Mouse (Mus musculus): ENCODE measurements around the gene Klf4.
A peak's percentile ranks its signal among the peaks of the same experiment; 100 is the strongest.

Klf4 gene

GRCm38 (mm10) chr4:55523921-55524320 lies 8.3 kb downstream of the Klf4 start:
- no peak for DNase-seq

GRCm38 (mm10) chr4:55517438-55517837 lies 14.8 kb downstream of the Klf4 start:
- DNase-seq = no peak

- DNase-seq = no peak
Measured at GRCm38 (mm10) chr4:55516048-55516447, 16.2 kb downstream of the Klf4 start.

- DNase-seq = peak; percentile 73 to 80
Measured at GRCm38 (mm10) chr4:55514733-55515176, 17.5 kb downstream of the Klf4 start.

- DNase-seq = no peak
Measured at GRCm38 (mm10) chr4:55513615-55514279, 18.5 kb downstream of the Klf4 start.

GRCm38 (mm10) chr4:55511389-55511788 lies 20.9 kb downstream of the Klf4 start:
- no peak for DNase-seq

GRCm38 (mm10) chr4:55508712-55509111 lies 23.6 kb downstream of the Klf4 start:
- no peak for DNase-seq

GRCm38 (mm10) chr4:55498621-55499020 lies 33.6 kb downstream of the Klf4 start:
- no peak for DNase-seq

- DNase-seq = no peak
Measured at GRCm38 (mm10) chr4:55496416-55496815, 35.9 kb downstream of the Klf4 start.

- no peak for DNase-seq
Measured at GRCm38 (mm10) chr4:55493261-55493660, 39.0 kb downstream of the Klf4 start.

GRCm38 (mm10) chr4:55489328-55489727 lies 42.9 kb downstream of the Klf4 start:
- no peak for DNase-seq

- DNase-seq = no peak
Measured at GRCm38 (mm10) chr4:55488604-55489003, 43.7 kb downstream of the Klf4 start.

- peak; percentile 46 to 66 for DNase-seq
Measured at GRCm38 (mm10) chr4:55480322-55480767, 51.9 kb downstream of the Klf4 start.

GRCm38 (mm10) chr4:55478333-55478732 lies 53.9 kb downstream of the Klf4 start:
- DNase-seq = no peak

GRCm38 (mm10) chr4:55477933-55478332 lies 54.3 kb downstream of the Klf4 start:
- peak; percentile 23 to 44 for DNase-seq

- DNase-seq = no peak
Measured at GRCm38 (mm10) chr4:55477210-55477759, 55.0 kb downstream of the Klf4 start.

All from lung, adult 18-20 months (tissue).